Mouse (Mus musculus): ENCODE results near the gene Crlf3.

Crlf3 gene

DNA sequence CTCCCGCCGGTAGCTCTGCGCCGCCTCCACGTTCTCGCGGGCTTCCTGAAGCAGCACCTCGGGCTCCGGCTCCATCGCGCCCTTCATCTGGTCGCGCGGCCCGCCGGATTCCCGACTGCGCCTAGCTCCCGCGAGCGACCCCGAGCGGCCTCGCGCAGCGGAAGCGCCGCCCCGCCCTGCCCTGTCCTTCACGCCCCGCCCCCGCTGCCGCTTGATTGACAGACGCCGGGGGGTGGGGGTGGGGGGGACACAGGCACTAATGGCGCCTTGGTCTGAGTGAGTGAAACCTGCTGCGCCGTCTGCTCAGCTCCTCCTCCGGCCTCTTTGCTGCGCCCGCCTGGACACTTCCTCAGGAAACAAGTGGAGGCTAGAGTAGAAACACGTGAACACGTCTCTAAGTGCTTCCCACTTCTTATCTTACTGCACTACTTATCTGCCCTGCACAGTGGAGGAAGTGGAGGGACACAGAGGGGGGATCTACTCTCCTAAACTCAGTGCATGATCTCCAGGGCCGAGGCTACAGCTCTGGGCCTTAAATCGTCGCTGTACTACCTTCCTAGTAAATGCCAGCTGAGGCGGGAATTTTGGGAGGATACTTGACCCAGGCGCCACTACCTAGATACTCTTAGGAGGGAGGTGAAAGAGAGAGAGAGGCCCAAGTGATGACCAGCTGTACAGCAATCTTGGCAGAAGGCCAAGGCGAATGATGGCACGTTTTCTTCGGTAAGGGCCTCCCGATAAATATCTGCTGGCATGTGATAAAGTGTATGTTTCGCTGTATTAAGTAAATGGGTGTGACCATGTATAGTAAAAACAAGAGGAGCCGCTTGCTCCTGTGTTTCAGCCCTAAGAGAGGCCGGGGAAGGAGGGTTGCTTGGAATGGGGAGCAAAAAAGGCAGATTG lies at the start of gene Crlf3:
Gene Crlf3 (minus strand): TSS at position 166 of the 903 bp plus-strand sequence.
- peak; percentile 98 for DNase-seq

DNA sequence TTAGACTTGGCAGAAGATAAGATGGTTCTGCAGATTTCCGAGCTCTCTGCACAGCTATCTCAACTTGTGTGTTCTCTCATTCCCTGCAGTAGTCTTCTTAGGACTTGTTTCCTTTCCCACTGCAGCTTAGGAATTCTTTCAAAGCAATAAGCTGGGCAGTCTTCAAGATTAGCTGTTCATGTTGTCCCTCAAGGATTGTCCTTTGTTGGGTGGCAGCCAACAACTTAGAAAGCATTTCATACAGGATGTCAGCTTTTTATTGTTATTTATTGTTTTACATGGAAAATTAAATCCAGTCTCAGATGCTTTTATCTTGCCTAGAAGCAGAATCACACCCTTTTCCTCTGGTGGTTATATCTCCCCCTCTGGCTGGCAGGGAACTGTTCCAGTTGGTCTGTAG lies 35.6 kb upstream of the Crlf3 start:
- no peak for DNase-seq

DNA sequence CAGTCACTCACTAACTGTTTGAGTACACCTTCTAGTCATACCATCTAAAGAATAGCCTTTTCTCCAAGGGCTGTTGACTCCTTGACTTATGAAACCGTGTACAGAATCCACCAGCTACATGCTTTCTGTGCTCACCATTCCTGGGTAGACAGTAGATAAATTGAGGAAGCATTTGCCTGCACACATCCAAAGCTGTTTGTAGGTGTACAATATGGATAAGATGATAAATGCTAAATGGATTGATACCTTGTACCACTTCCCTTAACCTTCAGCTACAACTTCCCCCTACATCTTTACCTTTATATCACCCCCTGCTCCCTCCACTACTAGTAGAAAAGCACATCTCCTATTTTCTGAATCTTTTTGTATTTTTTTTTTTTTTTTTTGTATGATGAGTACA lies 23.6 kb upstream of the Crlf3 start:
- DNase-seq: no peak

DNA sequence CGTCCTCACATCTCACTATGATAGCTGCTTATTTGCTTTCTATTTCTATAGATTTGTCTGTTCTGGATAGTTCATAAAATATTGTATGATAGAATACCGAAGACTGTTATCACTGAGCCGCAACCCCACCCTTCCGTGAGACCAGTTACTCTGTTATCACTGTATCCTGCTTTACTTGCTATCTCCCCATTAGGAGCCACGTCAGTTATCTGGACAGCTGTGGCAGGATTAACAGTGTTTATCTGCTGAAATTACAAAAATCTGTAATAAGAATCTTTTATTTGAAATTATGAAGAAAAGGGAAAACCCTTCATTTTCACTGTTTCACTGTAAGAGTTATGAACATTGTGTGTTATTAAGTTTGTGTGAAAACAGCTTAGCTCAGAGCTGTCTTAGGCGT lies 20.5 kb upstream of the Crlf3 start:
- no peak for DNase-seq

DNA sequence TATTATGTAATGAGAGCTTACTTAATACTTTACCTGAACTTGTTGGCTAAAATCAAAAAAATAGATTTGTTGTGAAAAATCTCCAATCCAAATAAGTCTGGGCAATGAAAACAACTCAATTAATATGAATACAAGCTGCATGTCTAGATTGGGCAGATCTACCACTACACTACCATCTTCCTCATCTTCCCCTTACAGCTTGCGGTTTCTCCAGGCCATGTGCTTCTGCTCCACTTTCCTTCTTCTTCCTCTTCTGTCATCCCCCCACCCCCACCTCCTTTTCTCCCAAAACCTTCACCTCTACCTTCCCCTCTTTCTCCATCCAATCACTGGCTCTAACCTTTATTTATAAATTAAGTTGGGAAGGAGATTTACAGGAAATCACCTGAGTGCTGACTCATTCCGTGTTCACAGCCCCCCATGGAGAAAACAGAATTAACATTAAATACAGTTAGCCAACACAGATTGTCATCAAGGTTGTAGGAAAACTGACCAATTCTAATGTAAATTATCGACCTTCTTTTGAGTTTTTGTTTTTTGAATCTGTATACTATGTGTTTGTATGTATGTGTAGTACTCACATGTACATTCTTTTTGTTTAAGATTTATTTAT lies 17.8 kb upstream of the Crlf3 start:
- no peak for DNase-seq

DNA sequence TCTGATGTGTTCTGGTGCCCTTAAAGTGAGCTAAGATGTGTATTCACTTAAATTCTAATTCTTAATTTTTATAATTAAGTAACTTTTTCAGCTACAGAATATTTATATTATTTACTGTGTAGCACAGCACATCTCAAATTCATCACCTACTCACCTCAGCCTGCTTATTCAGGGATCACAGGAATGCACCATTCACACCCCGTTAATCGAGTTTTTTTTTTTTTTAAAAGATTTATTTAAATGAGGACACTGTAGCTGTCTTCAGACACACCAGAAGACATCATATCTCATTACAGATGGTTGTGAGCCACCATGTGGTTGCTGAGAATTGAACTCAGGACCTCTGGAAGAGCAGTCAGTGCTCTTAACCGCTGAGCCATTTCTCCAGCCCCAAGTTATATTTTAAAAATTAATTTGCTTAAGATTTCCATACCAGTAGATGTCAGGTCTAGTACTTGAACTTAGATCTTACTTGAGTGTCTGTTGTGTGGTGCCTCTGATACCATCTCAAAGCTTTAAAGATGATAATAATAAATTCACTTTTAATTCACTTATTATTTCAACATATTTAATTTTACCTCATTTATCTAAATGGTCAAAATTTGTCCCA lies 9.9 kb upstream of the Crlf3 start:
- no peak for DNase-seq

DNA sequence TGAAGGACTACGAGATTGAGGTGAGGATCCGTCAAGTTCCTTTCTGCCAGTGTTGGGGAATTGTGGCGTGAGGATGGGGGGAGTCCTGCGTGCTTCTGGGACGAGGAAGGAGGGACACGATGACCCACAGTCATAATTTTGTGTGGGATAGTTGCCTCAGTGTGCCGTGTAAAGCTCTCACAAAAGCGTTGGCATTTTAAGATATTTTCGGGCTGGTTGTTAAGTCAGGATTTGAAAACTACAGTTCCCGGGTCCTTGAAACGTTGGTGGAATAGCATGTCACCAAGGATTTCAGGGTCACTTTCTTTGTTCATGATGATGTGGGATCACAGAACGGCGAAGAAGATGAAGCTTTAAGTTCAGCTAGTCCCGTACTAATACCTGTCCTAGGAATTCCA lies 9.0 kb upstream of the Crlf3 start:
- DNase-seq: no peak

DNA sequence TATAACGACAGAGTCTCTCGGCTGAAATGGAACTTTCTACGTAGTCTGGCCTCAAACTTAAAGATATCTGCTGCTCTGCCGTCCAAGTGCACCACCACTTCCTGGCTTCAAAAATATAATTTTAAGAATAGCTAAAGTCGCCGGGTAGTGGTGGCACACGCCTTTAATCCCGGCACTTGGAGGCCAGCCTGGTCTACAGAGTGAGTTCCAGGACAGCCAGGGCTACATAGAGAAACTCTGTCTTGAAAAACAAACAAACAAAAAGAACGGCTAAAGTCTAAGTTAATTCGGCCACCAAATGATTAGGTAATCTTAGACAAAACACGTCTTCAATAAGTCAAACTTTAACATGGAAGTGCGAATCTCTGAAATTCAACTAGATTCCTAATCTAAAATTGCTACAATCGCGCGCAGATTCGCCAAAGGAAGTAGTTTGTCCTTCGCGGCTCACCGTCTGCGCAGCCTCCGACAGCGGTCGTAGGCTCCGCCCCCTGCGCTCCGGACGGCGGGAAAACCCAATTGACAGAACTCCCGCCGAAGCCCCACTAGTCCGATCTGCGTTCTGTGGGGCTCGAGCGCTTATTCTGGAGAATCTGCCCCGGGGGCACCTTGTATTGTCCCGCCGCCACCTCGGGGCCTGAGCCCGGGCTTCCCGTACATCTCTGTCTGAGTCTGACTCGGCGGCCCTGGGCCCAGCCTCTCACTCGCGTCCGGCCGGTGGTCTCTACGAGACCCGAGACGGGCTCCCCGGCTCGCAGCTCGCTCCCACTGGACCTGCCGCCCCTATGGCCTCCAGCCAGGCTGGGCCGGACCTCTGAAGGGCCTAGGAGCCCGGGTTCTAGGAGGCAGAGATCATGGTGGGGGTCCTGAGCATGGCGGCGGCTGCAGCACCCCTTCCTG lies 8.4 kb upstream of the Crlf3 start, which contains the start of gene Atad5:
Gene Atad5 (plus strand): TSS at position 484 of the 900 bp plus-strand sequence.
- peak; percentile 92 for DNase-seq

DNA sequence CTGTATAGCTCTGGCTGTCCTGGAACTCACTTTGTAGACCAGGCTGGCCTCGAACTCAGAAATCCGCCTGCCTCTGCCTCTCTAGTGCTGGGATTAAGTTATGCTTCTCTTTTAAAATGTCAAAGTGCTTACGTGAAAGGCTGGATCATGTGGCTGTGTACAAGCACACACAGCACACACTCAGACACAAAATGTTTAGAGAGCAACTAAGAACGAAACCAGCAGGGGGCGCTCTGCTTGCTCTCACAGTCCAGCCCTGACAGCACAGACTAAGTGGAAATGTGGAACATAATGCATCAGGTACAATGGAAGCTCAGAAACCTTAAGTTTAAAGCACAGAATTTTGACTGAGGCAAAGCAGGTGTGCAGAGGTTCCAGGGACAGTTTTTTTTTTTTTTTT lies 6.1 kb upstream of the Crlf3 start:
- DNase-seq: peak; percentile 97

DNA sequence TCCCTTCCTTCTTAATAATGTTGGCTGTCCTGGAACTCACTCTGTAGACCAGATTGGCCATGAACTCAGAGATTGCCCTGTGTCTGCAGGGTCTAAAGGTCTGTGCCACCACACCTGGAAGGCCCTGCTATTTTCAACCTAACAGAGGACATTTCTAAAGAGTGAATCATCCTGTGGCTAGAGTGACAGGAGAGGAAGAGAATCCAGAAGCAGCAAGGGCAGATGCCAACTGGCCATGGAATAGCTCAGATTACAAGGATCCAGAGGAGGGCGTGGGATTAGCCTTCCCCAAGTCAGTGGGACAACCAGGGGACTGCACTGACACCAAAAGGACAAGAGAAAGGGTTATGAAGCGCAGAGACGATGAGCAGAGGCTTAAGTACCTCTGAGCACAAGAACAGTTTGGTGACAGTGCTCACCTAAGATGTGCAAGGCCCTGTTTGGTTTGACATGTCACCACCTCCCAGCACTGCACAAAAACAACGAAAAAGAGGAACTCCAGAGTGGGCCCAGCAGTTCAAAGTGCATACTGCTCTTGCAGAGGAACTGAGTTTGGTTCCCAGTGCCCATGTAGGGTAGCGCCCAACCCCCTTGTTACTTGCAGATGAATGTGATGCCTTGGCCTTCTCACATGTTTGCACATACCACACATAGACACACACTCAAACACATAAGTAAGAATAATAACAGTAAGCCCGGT lies 4.7 kb upstream of the Crlf3 start:
- DNase-seq: peak; percentile 59

DNA sequence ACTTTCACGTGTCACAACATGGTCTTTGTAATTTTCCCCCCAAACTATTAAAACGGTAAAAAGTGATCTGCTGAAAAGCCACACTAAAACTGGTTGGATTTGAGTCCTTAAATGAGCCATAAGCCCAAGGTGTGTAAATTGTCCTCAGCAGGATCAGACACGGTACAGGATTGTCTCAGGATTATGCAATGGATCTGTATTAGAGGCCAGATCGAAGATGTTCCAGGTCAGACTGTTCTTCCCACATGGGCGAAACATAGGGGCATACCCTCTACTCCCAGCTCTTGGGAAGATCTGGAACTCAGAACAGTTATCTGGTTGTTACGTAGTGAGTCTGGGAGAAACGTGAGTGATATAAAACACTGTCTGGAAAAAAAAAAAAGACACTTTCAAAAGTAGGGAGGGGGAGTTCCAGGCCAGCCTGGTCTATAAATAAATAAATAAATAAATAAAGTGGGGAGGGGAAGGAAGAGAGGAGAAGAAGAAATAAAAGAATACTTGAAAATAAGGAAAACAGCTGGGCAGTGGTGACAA lies 1.1 kb upstream of the Crlf3 start:
- DNase-seq: no peak

DNA sequence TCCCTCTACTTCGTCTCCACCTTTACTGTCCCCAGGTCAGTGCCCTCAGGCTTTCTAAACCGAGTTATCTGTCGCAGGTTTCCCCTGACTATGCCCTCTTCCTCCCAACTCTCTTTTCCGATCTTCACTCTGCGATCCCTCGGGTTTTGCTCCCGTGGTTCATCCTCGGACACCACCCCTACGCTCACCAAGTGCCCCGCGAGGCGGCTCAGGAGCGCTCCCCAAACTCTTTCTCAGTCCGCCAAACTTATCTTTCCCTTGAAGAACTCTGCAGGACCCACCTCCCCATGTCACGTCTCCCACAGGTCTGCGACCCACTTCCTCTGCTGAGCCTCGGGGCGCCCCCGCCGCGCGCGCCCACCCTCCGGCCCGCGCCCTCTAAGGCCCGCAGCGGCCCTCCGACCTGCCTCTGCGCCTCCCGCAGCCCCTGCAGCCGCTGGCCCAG lies 388 bp downstream of the Crlf3 start:
- DNase-seq: peak; percentile 37

DNA sequence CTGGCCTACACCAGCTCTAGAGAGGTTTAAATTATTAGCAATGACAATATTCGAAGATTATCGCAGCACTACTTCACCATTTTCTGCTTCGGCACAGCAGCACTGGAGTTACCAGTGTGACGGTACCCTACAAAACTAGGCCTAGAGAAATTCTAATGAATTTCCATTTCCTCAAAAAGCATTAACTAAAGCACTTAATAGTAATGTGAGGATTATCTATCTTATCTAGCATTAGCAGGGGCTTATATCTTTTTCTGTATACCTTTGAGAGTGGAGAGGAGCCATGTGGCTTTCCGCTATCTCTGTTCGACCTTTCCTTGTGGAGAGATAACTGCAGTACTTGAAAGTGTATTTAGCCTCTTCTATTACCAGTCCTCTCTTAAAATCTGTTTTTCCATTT lies 1.0 kb downstream of the Crlf3 start:
- no peak for DNase-seq

DNA sequence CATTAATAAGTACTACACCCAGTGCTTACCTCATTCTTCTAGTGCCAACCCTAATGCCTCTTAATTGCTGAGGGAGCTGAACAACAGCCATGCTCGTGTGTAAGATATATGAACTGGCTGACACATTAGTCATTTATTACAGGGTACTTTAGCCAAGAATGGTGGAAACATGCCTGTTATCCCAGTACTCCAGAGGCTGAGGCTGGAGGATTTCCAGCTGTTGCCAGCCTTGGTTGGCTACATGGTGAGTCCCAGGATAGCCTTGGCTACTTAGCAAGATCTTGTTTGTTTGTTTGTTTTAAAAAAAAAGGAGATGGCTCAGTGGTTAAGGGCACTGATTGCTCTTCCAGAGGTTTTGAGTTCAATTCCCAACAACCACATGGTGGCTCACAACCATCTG lies 2.0 kb downstream of the Crlf3 start:
- no peak for DNase-seq

DNA sequence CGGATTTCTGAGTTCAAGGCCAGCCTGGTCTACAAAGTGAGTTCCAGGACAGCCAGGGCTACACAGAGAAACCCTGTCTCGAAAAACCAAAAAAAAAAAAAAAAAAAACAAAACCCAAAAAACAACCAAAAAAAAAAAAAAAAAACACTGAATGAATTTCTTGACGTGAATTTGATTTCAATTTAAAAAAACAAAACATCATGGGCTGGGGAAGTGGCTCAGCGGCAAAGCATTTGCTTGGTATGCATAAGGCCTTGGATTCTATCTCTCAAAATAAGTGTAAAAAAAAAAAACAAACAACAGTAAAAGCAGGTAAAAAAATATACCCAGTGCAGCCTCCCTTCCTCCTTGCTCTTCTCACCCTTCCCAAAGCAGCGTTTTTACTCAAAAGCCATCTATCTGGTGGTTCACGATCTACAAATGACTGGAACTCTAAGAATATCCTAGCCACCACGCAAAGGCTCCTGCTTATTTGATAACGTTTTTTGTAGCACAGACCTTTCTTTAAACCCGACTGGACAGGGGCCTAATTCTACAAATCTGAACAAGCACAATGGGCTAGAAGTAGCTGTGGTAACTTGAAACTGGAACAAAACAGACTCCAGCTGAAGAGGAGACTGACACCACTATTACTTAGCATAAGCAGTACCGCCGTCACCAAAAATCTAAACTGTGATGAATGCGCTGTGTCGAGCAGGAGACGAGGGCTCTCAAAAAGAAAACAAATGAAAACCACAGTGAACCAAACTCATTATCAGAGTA lies 2.8 kb downstream of the Crlf3 start:
- peak; percentile 54 for DNase-seq

DNA sequence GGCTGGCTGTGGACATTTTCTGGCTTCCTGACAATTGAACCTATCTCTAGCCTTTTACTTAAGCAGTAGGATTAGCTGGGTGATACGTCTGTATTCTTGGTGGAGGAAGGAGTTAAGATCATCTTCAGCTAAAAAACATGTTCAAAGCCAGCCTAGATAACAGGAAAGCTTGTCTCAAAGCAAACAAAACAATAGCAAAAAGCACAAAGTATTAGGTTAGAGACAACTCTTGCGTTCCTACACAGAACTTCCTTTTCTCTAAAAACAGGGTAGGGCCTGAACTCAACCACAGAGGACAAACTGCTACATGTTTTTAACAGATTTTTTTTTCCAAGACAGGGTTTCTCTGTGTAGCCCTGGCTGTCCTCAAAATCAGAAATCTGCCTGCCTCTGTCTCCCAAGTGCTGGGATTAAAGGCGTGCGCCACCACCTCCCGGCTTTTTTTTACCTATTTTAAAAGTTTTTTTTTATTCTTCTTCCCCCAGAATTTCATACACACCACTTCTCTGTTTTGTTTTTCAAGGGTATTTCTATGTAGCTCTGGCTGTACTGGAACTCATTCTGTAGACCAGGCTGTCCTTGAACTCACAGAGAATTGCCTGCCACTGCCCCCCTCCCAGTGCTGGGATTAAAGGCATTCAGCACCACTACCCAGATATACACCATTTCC lies 5.0 kb downstream of the Crlf3 start:
- DNase-seq: no peak

DNA sequence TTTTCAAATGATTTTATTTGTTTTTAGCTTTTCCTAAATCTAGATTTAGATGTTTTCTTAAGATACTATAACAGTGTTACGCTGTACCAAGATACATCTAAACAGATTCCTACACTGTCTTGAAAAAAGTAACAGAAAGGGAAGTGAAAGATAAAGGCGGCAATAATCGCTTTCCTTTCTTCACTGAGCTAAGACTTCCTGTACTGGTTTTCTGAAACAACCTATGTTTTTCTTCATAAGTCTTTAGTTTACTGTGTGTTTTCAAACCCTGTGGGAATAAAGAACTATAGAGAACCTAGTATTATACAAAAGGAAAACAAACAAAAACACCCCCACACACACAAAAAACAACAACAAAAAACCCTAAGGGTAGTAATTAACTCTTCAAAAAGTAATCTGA lies 8.4 kb downstream of the Crlf3 start:
- no peak for DNase-seq

DNA sequence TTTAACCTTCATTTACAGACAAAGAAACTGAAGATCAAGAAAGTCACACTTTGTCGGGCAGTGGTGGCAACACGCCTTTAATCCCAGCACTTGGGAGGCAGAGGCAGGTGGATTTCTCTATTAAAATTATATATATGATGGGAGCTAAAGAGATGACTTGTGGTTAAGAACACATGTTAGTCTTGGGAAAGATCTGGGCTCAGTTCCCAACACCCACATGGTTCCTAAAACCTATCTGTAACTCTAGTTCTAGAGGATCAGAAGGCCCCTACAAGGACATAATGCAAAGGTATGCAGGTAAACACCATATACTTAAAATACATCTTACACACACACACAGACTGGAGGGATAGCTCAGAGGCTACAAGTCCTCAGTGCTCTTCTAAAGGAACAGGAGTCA lies 9.8 kb downstream of the Crlf3 start:
- DNase-seq: peak; percentile 49

DNA sequence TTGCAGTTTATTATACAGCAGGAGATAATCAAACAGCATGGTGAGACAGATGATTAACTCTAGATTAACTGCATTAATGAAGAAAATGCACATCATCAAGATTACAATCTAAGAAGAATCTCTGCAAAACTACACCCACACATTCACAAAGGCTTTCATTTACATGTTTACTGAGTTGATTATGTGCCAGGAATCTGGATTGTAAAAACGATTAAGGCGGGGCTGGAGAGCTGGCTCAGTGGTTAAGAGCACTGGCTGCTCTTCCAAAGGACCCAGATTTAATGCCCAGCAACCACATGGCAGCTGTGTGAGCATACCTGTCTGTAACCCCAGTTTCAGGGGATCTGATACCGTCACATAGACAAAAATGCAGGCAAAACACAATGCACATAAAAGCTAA lies 11.0 kb downstream of the Crlf3 start:
- peak; percentile 50 for DNase-seq

DNA sequence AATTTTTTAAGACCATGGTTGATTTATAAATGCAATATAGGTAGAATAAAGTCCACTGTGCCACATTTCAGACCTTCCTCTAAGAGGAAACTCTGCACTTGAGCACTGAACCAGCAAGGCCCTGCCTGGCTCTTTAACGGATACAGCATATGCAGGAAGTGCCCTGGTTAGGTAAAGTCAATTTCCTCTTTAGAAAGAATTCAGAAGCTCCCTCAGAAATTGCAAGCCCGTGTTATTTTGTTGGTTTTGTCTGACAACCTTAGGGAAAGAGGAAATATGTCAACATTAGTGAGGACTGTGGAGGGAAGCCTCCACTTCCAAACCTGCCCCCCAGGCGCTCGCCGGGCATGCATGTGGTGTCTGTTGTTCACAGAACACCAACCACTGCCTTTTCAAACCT lies 13.2 kb downstream of the Crlf3 start:
- DNase-seq: peak; percentile 44

All from lung, postnatal 36 days (tissue).